Mouse (Mus musculus) inflammation-experienced regulatory T-cells, adult 6 months (primary cell): ENCODE measurements around the gene Ece1. TPM values are rescaled to one million over a fixed set of nuclear protein-coding genes. Genes with fewer than 3 reads are reported as not detected.

ENCODE experiments used
- ATAC-seq: one replicate; pipeline ENCODE4 v1.8.0; 2017
- polyA plus RNA-seq, 3 experiments: library from polyadenylated mRNA; unstranded; fragments of 100-300 nt; shearing (Covaris generic); gene quantifications; one replicate each; pipeline ENCODE4 v1.2.1; 2017

Gene Ece1
- polyA plus RNA-seq, 3 experiments from 2014 or later, result 18.2 to 32.0 (median 23.3) TPM

- ATAC-seq, result no peak
These were observed 57.1 kb downstream of the Ece1 start for GRCm38 (mm10) chr4:137919116-137919515.

- ATAC-seq, result no peak
These were observed 58.0 kb downstream of the Ece1 start for GRCm38 (mm10) chr4:137920005-137920404.

- no peak for ATAC-seq
These were observed 58.5 kb downstream of the Ece1 start for GRCm38 (mm10) chr4:137920500-137920961.

- no peak for ATAC-seq
These were observed 59.5 kb downstream of the Ece1 start for GRCm38 (mm10) chr4:137921510-137921909.

- no peak for ATAC-seq
These were observed 61.0 kb downstream of the Ece1 start for GRCm38 (mm10) chr4:137923052-137923451.

- no peak for ATAC-seq
These were observed 63.1 kb downstream of the Ece1 start for GRCm38 (mm10) chr4:137925176-137925575.

GRCm38 (mm10) chr4:137926161-137926560 is 64.1 kb downstream of the Ece1 start:
- ATAC-seq, result no peak

- no peak for ATAC-seq
These were observed 65.1 kb downstream of the Ece1 start for GRCm38 (mm10) chr4:137927136-137927535.

- ATAC-seq, result no peak
These were observed 65.9 kb downstream of the Ece1 start for GRCm38 (mm10) chr4:137927741-137928535.

- ATAC-seq, result no peak
These were observed 66.8 kb downstream of the Ece1 start for GRCm38 (mm10) chr4:137928813-137929212.

GRCm38 (mm10) chr4:137929341-137930016 is 67.4 kb downstream of the Ece1 start:
- no peak for ATAC-seq

- no peak for ATAC-seq
These were observed 68.5 kb downstream of the Ece1 start for GRCm38 (mm10) chr4:137930500-137931008.

- ATAC-seq, result no peak
These were observed 69.1 kb downstream of the Ece1 start for GRCm38 (mm10) chr4:137931009-137931757.

- no peak for ATAC-seq
These were observed 70.6 kb downstream of the Ece1 start for GRCm38 (mm10) chr4:137932554-137933178.

- ATAC-seq, result no peak
These were observed 71.3 kb downstream of the Ece1 start for GRCm38 (mm10) chr4:137933328-137933727.

- ATAC-seq, result no peak
These were observed 74.1 kb downstream of the Ece1 start for GRCm38 (mm10) chr4:137936134-137936533.

- no peak for ATAC-seq
These were observed 78.0 kb downstream of the Ece1 start for GRCm38 (mm10) chr4:137940061-137940460.

GRCm38 (mm10) chr4:137941131-137941844 is 79.3 kb downstream of the Ece1 start:
- no peak for ATAC-seq

GRCm38 (mm10) chr4:137941871-137942781 is 80.1 kb downstream of the Ece1 start:
- ATAC-seq, result no peak

GRCm38 (mm10) chr4:137942782-137943486 is 80.9 kb downstream of the Ece1 start:
- ATAC-seq, result no peak
